Mouse (Mus musculus): ENCODE data around the gene Arl6. TPM values are rescaled to one million over a fixed set of nuclear protein-coding genes. Genes with fewer than 3 reads are reported as not detected.

Arl6 gene
- polyA plus RNA-seq, 1 experiment from 2014 or later: 31.2 TPM

- 85% methylated on average over 5 of the region's 5 CpGs for WGBS
- Histone ChIP-seq H3K4me1 (ENCODE audit: control insufficient read depth, insufficient read depth, low read length) (peaks cover 7% of the 10 kb centered on the region; the same call in 1 of the 2 replicates), H3K9me3 (ENCODE audit: control insufficient read depth, low read depth, low read length) (no peaks in the 10 kb centered on the region), H3K27me3 (ENCODE audit: control insufficient read depth, insufficient read depth, low read length) (no peaks in the 10 kb centered on the region), H3K27ac (ENCODE audit: low read length) (no peak overlapping the region), H3K9ac (replicated peaks; ENCODE audit: low read depth, low read length) (no peak overlapping the region), H3K36me3 (ENCODE audit: control insufficient read depth, insufficient read depth, low read length) (peaks cover 7% of the 10 kb centered on the region; the same call in 1 of the 2 replicates), H3K4me2 (replicated peaks; ENCODE audit: low read depth, low read length) (no peak overlapping the region), H3K4me3 (ENCODE audit: low read depth, low read length) (no peak overlapping the region)
- ATAC-seq (ENCODE audit: insufficient number of reproducible peaks, insufficient read depth, low FRiP score, low read depth): no peak
Observed at GRCm38 (mm10) chr16:59564025-59564424, 75.2 kb downstream of the Arl6 start.

Other genes starting within 250 kb of the Arl6 start
- not detected in 2 replicates for gene Gabrr3, start 232.1 kb downstream of the Arl6 start, polyA plus RNA-seq (2014; fragmentation: Nextera tagmentation; extraction: Ambion mirVana)
- 38.3 and 38.7 TPM in 2 replicates for gene Riox2, start 167.6 kb downstream of the Arl6 start, polyA plus RNA-seq (2014; fragmentation: Nextera tagmentation; extraction: Ambion mirVana)
- 16.8 and 18.4 TPM in 2 replicates for gene Crybg3, start 38.4 kb downstream of the Arl6 start, polyA plus RNA-seq (2014; fragmentation: Nextera tagmentation; extraction: Ambion mirVana)